Mouse (Mus musculus) limb, embryonic 12.5 days (tissue): ENCODE data around the gene Grtp1. TPM values are rescaled to one million over a fixed set of nuclear protein-coding genes. Genes with fewer than 3 reads are reported as not detected.

Source experiments
- microRNA counts: library from miRNA; unstranded; fragments of <30 nt; microRNA quantifications from one replicate; lab custom pipeline; 2017
- microRNA-seq: library from miRNA; unstranded; fragments of <30 nt; microRNA quantifications from one replicate; pipeline ENCODE4, GENCODE M21; 2017
- polyA plus RNA-seq: library from polyadenylated mRNA; unstranded; fragments of >200 nt; fragmentation: Nextera tagmentation; extraction: Ambion mirVana; gene quantifications from 2 replicates; pipeline ENCODE4 v1.2.1, GENCODE M21; 2016

Gene Grtp1
- polyA plus RNA-seq, 1 experiment from 2014 or later, result 14.6 TPM

MicroRNAs encoded within 50 kb of the gene (microRNA counts, 519-probe panel; counts per million panel counts)
- 2,046 counts per million, percentile 6 among the panel's probes with 10 or more counts for microRNA mmu-miR-1968 (lab: Ali Mortazavi, UCI)

Small RNA genes within 50 kb of the gene (microRNA-seq; reads per million reads assigned to microRNA genes)
- gene Mir1968 (9.1 reads per million, percentile 23 among the genes with 10 or more reads in this experiment), gene Mir7065 (not detected)

Other genes starting within 250 kb of the Grtp1 start
- not detected in 2 replicates for gene F7, start 174.6 kb downstream of the Grtp1 start, polyA plus RNA-seq
- 0.40 and 0.49 TPM in 2 replicates for gene F10, start 163.3 kb downstream of the Grtp1 start, polyA plus RNA-seq
- gene Proz, start 139.7 kb downstream of the Grtp1 start, polyA plus RNA-seq, result 0.10 and 0.18 TPM in 2 replicates
- 54.1 and 55.9 TPM in 2 replicates for gene Pcid2, start 95.2 kb downstream of the Grtp1 start, polyA plus RNA-seq
- gene Cul4a, start 95.0 kb downstream of the Grtp1 start, polyA plus RNA-seq, result 105 and 114 TPM in 2 replicates
- 202 and 207 TPM in 2 replicates for gene Lamp1, start 41.5 kb downstream of the Grtp1 start, polyA plus RNA-seq
- gene Adprhl1, start 53.5 kb upstream of the Grtp1 start, polyA plus RNA-seq, result 0.10 and 0.31 TPM in 2 replicates
- gene Dcun1d2, start 87.5 kb upstream of the Grtp1 start, polyA plus RNA-seq, result 29.9 and 31.5 TPM in 2 replicates
- gene Tmco3, start 87.6 kb upstream of the Grtp1 start, polyA plus RNA-seq, result 45.9 and 46.4 TPM in 2 replicates
- gene Tfdp1, start 138.1 kb upstream of the Grtp1 start, polyA plus RNA-seq, result 187 and 188 TPM in 2 replicates
- not detected in 2 replicates for gene Atp4b, start 196.2 kb upstream of the Grtp1 start, polyA plus RNA-seq
- 0.04 TPM in 2 replicates for gene Grk1, start 204.5 kb upstream of the Grtp1 start, polyA plus RNA-seq
- 0.18 and 0.24 TPM in 2 replicates for gene Tmem255b, start 234.6 kb upstream of the Grtp1 start, polyA plus RNA-seq